30 mouse cellular contexts compared by ENCODE assay signal in the genomic region with DNA sequence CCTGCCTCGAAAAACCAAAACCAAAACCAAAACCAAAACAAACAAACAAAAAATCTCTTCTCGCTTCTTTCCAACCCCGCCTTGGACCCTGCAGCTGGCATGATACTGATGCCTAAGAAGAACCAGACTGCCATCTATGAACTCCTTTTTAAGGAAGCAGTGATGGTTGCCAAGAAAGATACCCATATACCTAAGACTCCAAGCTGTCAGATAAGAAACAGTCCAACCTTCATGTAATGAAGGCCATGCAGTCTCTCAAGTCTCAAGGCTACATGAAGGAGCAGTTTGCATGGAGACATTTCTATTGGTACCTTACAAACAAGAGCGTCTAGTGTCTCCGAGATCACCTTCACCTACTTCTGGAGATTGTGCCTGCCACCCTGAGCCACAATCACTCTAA. TPM values are rescaled to one million over a fixed set of nuclear protein-coding genes. Genes with fewer than 3 reads are reported as not detected.
"Had no signal": no experiment of that assay in that cellular context is flagged by ENCODE, and none has a peak within 500 bp of the region (broad histone marks: within the 10 kb centered on the region; RNA-seq: fewer than 3 reads in every experiment).

No protein-coding gene starts in this region.

- H3K27ac ChIP-seq: gastrocnemius, adult 2 months; heart, embryonic 10.5 days; hindbrain, embryonic 13.5 days; hindbrain, embryonic 15.5 days; hindbrain, postnatal 0 days; intestine, embryonic 15.5 days; limb, embryonic 13.5 days; limb, embryonic 15.5 days; liver, embryonic 12.5 days; liver, embryonic 14.5 days had no signal

- H3K27me3 ChIP-seq: heart, embryonic 12.5 days; hindbrain, embryonic 13.5 days; hindbrain, embryonic 15.5 days; intestine, embryonic 15.5 days; limb, embryonic 13.5 days; limb, embryonic 15.5 days; liver, embryonic 12.5 days had no signal

- H3K4me3 ChIP-seq: gastrocnemius, adult 2 months; heart, embryonic 10.5 days; heart, embryonic 12.5 days; hindbrain, embryonic 13.5 days; hindbrain, embryonic 15.5 days; intestine, embryonic 15.5 days; limb, embryonic 13.5 days; limb, embryonic 15.5 days; liver, embryonic 12.5 days had no signal

- DNase-seq: gastrocnemius, adult 2 months; gastrocnemius, postnatal 10 days; gastrocnemius, postnatal 25 days; heart, adult 18-20 months; heart, postnatal 10 days; heart, postnatal 36 days; kidney, adult 18-20 months; kidney, adult 8-10 months; kidney, postnatal 10 days; kidney, postnatal 25 days; kidney, postnatal 4 days; layer of hippocampus, adult 9-11 months; layer of hippocampus, postnatal 36 days; left cerebral cortex, postnatal 4 days had no signal

RNA-seq across cellular contexts. Expression of gene Scgb3a1, which starts 34.4 kb away (rescaled TPM):
- total RNA-seq: gastrocnemius, adult 2 months; gastrocnemius, postnatal 10 days; gastrocnemius, postnatal 25 days; hematopoietic stem cell, adult 5-6 weeks; hindbrain, postnatal 0 days; layer of hippocampus, adult 8-10 months; layer of hippocampus, postnatal 14 days; layer of hippocampus, postnatal 36 days; left cerebral cortex, adult 8-10 months; left cerebral cortex, postnatal 10 days; left cerebral cortex, postnatal 4 days; liver, adult 2 months had no signal
